Mouse (Mus musculus) embryo, embryonic 9.5 days (tissue): Measurements from ENCODE around the gene Csrp3.

Experiments used
- DNase-seq: peaks from one replicate; pipeline ENCODE4 v3.0.0-alpha.2; 2017; ENCODE audit errors: extremely low spot score

Csrp3 gene

GRCm38 (mm10) chr7:48867576-48867975 lies 19.7 kb upstream of the Csrp3 start:
- DNase-seq, result no peak

GRCm38 (mm10) chr7:48864671-48865458 lies 17.0 kb upstream of the Csrp3 start:
- no peak for DNase-seq

GRCm38 (mm10) chr7:48864199-48864598 lies 16.4 kb upstream of the Csrp3 start:
- no peak for DNase-seq

GRCm38 (mm10) chr7:48861796-48862195 lies 14.0 kb upstream of the Csrp3 start:
- DNase-seq, result no peak

GRCm38 (mm10) chr7:48860948-48861347 lies 13.1 kb upstream of the Csrp3 start:
- no peak for DNase-seq

GRCm38 (mm10) chr7:48859362-48859761 lies 11.5 kb upstream of the Csrp3 start:
- no peak for DNase-seq

- DNase-seq, result no peak
Measured at GRCm38 (mm10) chr7:48858257-48858656, 10.4 kb upstream of the Csrp3 start.

- no peak for DNase-seq
Measured at GRCm38 (mm10) chr7:48855461-48855860, 7.6 kb upstream of the Csrp3 start.

- DNase-seq, result no peak
Measured at GRCm38 (mm10) chr7:48853496-48853895, 5.7 kb upstream of the Csrp3 start.

GRCm38 (mm10) chr7:48851529-48852104 lies 3.8 kb upstream of the Csrp3 start:
- no peak for DNase-seq

- DNase-seq, result no peak
Measured at GRCm38 (mm10) chr7:48846755-48847154, 1.1 kb downstream of the Csrp3 start.

GRCm38 (mm10) chr7:48845213-48845973 lies 2.4 kb downstream of the Csrp3 start:
- DNase-seq, result no peak

- no peak for DNase-seq
Measured at GRCm38 (mm10) chr7:48843541-48843940, 4.3 kb downstream of the Csrp3 start.

GRCm38 (mm10) chr7:48842353-48842752 lies 5.5 kb downstream of the Csrp3 start:
- no peak for DNase-seq

- DNase-seq, result no peak
Measured at GRCm38 (mm10) chr7:48841538-48841937, 6.3 kb downstream of the Csrp3 start.

- no peak for DNase-seq
Measured at GRCm38 (mm10) chr7:48840545-48840944, 7.3 kb downstream of the Csrp3 start.

- DNase-seq, result no peak
Measured at GRCm38 (mm10) chr7:48838434-48838833, 9.4 kb downstream of the Csrp3 start.

- no peak for DNase-seq
Measured at GRCm38 (mm10) chr7:48836949-48837348, 10.9 kb downstream of the Csrp3 start.

- peak; percentile 17 for DNase-seq
Measured at GRCm38 (mm10) chr7:48834989-48835626, 12.7 kb downstream of the Csrp3 start.

GRCm38 (mm10) chr7:48834371-48834970 lies 13.4 kb downstream of the Csrp3 start:
- DNase-seq, result no peak

- no peak for DNase-seq
Measured at GRCm38 (mm10) chr7:48832735-48833134, 15.1 kb downstream of the Csrp3 start.

- DNase-seq, result no peak
Measured at GRCm38 (mm10) chr7:48830395-48830794, 17.4 kb downstream of the Csrp3 start.
